Mouse (Mus musculus) WW6 (cell line): ENCODE measurements around the gene Itpr3.

ENCODE experiments used
- DNase-seq: peaks from one replicate; pipeline ENCODE4 v3.0.0-alpha.2; 2013; ENCODE audit warnings: low read depth, low spot score

The Itpr3 gene

DNA sequence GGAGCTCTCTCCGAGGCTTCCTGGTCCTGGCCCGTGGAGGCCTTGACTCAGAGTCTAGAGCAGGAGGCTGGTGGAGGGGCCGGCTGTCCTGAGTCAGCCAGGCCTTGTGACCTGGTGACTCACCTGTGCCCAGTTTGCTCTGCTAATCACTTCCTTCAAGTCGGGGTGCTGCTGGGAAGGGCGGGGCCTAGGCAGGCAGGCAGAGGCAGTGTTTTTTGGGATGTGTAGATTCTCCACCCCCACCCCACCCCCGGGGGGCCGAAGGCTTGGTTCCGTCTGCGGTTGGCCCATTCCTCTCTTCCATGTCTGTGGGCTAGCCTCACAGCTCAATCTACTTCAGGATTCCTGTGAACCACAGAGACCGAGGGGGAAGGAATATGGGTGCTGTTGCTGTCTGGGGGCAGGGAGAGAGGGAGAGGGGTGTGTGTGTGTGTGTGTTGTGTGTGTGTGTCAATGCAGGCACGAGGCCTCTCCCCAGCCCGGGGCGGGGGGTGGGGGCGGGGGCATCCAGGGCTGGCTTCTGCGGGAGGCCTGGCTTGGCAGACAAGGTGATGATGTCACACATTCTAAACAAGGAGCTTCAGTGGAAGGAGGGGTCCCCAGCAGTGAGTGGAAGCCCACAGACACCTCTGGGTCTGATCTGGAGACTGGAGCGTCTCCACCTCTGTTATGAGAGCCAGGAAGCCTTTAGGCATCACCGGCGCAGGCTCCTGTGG, 18.6 kb upstream of the Itpr3 start:
- DNase-seq, result no peak

DNA sequence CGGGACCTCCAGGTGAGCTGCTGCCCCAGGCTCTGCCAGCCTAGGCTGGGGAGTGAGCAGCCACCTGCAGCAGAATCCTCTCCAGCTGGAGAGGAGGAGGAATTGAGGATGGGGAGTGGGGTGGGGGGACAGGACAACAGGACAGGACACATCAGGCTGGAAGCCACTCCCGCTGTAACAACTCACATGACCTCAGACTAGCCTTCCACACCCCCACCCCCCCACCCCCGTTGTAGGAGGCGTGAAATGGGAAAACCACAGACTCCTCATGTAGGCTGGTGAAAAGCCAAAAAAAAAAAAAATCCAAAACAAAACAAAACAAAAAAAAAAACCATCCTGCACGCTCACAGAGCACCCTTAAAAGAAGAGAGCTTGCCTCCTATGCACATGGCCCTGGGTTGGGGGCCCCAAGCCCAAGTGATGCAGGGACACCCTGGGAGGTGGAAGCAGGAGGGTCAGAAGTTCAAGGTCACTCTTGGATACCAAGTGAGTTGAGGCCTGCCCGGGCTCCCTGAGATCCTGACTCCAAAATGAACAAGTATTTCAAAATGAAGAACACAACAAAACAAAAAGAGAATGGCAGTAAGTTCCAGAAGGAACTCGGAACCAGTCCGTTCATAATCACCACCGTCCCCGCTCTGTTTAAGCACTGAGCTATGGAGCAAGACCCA, 17.5 kb upstream of the Itpr3 start:
- DNase-seq, result no peak

DNA sequence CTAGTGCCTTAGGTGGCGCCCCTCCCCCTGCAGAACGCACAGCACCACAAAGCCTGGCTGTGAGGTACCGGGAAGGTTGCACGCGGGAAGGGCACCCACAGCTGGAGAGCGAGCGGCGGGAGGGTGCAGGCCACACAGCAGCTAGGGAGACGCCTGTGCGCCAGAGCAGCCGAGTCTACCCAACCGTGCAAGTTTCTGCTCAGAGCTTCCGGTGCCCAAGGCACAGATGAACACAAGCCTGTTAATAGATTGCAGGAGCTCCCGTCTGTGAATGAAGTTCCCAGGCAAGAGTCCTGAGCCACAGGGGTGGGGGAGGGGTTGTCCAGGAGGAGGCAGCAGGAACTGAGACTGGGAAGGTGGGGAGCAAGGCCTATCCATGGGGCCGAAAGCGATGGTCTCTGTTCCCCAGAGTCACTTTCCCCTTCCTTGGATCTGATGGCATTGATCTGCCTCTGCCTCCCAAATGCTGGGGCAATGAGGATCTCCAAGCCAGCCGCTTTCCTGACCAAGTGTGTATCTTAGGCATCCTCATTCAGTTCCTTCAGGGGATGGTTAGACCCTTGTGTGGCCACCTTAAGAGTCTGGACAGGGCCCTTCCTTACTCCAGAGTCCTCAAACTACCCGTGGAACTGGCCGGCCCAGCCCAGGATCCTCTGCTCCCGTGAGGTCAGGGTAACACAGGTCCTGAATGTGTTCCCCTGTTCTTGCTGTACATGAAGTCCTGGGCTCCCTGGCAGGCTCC, 16.6 kb upstream of the Itpr3 start:
- no peak for DNase-seq

GRCm38 (mm10) chr17:27041046-27041786, 15.9 kb upstream of the Itpr3 start:
- peak; percentile 74 for DNase-seq

DNA sequence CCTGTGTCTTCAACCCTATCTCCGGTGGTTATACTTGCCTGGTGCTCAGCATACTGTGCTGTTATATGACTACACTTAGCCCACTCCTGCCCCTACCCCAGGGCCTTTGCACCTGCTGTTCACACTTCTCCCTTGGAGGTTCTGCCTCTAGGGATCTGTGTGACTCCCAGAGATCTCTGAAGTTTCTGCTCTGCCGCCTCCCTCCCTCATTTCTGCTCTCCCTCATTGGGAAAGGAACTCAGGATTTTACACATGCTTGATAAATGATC, 15.4 kb upstream of the Itpr3 start:
- no peak for DNase-seq

DNA sequence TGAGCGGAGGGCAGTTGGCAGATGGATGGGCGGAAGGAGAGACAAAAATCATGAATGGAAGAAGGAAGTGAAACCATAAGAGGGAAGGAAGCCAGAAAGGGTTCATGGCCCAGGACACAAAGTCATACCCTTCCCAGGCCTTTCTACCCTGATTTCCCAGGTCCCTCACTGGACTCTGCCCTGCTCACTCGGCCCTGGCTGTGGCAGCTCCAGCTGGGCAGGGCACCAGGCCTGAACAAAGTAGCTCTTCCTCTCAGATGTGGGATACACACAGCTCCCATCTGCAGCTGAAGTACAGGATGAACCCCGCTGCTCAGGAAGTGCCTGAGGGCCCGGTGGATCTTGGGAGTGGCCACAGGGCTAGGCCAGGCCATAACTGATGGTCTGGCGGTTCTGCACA, 14.3 kb upstream of the Itpr3 start:
- no peak for DNase-seq

- no peak for DNase-seq
Observed at GRCm38 (mm10) chr17:27045164-27045563, 11.9 kb upstream of the Itpr3 start.

GRCm38 (mm10) chr17:27047762-27048444, 9.2 kb upstream of the Itpr3 start:
- no peak for DNase-seq

DNA sequence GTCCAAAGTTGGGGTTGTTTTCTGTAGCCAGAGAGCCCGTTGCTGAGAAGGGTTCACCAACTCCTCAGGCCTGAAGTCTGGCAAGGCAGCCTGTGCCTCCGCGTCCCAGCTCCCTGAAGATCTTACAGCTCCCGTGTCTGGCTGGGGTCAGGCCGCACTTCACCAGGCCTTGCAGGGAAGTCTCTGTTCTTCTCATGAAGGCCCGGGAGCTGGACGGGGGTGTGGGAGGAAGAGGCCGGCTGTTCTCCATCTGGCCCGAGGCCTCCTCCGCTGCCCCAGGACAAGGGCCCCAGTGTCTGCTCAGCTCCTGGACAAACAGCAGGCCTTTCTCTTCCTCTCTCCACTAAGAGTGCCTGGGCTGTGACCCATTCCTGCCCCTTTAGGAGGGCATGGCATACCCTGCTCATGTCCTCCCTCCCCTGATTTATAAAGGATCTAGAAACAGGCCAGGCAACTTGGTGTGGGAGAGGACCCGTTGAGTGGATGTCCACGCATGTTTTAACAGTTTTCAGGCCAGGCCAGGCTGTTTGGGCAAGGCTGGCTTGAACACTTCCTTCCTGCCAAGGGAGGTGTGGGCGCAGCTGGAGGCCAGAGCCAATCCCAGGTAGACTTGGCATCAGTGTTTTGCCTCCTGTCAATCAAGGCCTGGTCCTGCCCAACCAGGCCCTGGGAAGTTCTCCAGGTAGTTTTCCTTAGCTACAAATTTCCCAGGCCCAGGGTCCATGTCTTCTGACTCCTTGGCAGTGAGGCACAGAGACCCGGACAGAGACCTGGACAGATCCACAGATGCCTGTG, 8.5 kb upstream of the Itpr3 start:
- DNase-seq, result no peak

DNA sequence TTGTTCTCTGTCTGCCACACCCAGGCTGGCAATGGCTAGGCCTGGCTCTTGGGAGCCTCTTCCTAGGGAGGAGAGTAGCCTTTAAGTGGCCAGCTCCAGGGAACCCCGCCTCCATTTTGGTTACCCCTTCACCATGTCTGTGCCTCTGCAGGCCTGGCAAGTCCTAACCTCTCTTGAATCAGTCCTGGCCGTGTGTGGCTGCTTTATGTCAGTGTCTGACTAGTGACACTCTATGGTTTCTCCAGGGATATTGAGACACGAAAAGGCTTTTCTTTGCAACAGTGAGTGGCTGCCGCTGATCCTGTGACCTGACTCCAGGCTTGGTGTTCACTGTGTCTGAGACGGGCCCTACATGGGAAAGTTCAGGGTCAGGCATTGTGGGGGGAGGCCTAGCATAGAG, 6.3 kb upstream of the Itpr3 start:
- DNase-seq, result no peak

GRCm38 (mm10) chr17:27051514-27051913, 5.6 kb upstream of the Itpr3 start:
- no peak for DNase-seq

DNA sequence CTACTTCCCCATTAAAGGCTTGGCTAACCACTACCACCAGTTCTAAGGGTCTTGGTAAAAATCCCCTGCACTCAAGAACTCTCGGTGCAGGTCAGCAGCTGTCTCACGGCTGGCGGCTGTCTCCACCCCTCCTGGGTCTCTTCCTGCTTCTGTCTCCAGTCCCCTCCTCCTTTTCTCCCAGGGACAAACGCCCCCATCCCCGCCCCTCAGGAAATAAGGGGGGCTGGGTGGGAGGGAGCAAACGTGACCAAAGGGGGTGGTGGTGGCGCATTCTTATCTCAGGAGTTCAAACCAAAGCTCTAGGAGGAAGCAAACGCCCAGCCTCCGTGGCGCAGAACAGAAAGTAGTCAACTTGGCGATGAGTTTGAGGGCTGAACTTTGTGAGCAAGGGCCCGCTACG, 934 bp upstream of the Itpr3 start:
- peak; percentile 76 for DNase-seq

DNA sequence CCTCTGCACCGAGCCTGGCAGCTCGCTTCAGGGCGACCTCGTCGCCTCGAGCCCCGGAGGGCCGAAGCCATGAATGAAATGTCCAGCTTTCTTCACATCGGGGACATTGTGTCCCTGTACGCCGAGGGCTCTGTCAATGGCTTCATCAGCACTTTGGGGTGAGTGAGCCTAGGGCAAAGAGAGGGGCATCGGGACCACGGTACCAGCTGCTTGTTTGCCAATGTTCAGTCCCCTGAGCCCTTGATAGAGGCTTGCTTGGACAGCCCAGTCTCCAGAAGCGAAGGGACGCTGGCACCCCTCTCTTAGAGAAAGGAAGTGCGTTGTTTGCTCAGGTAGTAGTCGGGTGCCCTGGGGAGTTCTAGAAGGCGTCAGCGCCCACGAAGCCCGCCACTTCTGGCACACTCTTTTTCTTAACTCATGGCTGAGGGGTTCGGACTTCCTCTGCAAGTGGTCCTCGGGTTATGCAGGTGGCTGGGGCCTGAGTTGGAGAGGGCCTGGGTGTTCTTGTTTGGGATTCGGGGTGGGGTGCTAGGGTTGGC, 482 bp downstream of the Itpr3 start:
- no peak for DNase-seq

GRCm38 (mm10) chr17:27060698-27061097, 3.6 kb downstream of the Itpr3 start:
- no peak for DNase-seq

DNA sequence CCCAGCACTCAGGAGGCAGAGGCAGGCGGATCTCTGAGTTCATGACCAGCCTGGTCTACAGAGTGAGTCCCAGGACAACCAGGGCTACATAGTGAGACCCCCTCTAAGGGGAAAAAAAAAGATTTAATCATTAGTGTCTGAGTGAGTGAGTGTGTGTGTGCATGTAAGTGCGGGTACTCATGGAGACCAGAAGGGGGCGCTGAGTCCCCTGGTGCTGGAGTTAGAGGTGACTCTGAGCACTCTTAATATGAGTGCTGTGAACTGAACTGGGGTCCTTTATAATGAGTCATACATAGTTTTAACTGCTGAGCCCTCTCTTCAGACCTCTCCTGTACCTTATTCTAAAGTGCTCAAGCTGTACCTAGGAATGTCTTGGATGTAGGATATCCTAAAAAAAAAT, 4.6 kb downstream of the Itpr3 start:
- no peak for DNase-seq

- DNase-seq, result no peak
Observed at GRCm38 (mm10) chr17:27062684-27063083, 5.6 kb downstream of the Itpr3 start.

DNA sequence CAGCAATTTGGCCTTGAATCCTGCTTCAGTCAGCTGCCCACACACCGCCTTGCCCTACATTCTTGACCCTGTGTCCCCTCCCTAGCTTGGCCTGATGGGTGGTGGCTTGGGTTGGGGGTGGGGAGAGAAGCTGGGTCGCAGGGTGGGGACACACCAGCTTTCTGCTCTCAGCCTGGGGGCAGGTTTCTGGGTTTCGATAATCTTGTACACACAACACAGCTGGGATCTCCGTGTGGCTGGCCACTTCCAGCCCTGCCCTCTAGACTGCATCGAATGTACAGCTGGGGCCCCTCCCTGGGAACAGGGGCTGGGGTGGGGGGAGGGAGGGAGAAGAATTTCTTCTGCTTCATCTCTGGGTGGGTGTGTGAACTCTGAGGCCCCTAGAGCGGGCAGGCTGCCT, 6.6 kb downstream of the Itpr3 start:
- no peak for DNase-seq

- no peak for DNase-seq
Observed at GRCm38 (mm10) chr17:27064195-27064594, 7.1 kb downstream of the Itpr3 start.

GRCm38 (mm10) chr17:27066065-27066464, 9.0 kb downstream of the Itpr3 start:
- no peak for DNase-seq

DNA sequence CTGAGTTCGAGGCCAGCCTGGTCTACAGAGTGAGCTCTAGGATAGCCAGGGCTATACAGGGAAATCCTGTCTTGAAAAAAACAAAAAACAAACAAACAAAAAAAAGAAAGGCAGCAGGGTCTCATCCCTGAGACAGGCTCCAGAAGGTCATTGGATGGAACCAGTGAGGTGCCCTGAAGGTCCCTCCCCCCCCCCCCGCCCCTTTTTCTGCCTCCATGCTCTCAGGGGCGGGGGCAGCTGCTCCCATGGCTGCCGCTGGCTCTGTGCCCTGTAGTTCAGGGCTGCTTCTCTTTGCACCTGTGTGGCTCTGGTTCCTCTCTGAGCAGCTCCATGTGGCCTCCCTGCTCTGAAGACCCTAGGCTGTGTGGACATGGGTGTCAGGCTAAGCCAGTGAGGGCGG, 12.0 kb downstream of the Itpr3 start:
- no peak for DNase-seq

- DNase-seq, result no peak
Observed at GRCm38 (mm10) chr17:27070913-27071312, 13.8 kb downstream of the Itpr3 start.
